8 mouse cellular contexts compared by ENCODE assay signal in the genomic region with DNA sequence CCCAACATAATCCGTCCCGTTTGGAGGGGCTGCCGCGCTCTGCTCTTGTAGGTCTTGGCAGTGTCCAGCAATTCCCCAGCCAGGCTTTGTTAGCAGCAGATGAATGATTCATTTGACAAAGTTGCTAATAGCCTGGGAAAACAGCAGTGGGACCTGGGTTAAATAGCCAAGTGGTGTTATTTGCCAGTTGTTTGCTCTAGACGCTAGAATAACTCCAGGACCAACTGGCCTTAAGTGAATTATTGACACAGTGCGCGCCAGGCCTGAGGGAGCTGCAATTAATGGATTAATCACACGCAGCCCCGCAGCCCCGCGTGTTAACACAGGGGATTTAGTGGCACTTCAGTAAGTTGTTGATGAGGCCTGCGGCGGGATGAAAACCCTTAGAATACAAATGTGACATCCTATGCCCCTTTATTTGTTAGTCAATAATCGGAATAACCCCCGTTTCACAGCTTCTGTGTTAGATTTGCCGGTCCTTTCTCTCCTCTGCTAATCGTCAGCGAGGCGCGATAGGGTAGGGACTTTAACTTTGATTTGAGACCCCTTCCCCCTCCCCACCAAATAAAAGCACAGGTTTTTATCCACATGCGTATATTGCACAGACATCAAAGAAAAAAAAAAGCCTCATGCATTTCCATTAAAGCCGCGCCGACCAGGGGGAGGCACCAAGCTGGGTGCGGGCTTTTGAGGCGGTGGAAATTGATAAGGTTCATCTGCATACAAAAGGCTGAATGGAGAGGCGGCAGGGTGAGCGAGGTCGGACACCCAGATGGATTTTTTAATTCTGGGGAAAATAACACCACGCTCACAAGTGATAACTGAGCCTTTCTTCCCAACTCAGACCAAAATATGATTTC.
DNase-seq lines count a peak whose midpoint lies in the region; ATAC-seq and TF ChIP-seq lines count a peak whose summit lies in the region.

No protein-coding gene starts in this region.

- ATAC-seq in kidney, postnatal 0 days (replicated peaks; ENCODE audit: low FRiP score, low read depth) = no peak
- ATAC-seq in forebrain, embryonic 13.5 days = peak; percentile 87
- ATAC-seq in activated CD4-positive, CD25-positive, alpha-beta regulatory T cell, adult 4 months = no peak

- H3K4me2 ChIP-seq in kidney, postnatal 0 days (ENCODE audit: low read length) = peak overlapping the region; percentile 29
- peak overlapping the region; percentile 55 for H3K4me2 ChIP-seq in forebrain, embryonic 13.5 days

- TF ChIP-seq CTCF in kidney, postnatal 0 days (IDR thresholded peaks at IDR 0.05; ENCODE audit: low read depth) = no peak
- TF ChIP-seq CTCF in kidney, adult 2 months (conservative IDR thresholded peaks at IDR 0.05; ENCODE audit: insufficient read depth, insufficient read length, low read depth, low read length) = no peak
- TF ChIP-seq CTCF in thymus, adult 2 months (IDR thresholded peaks at IDR 0.05; ENCODE audit: borderline replicate concordance, control insufficient read depth, extremely low read depth, insufficient read depth, low read length, poor library complexity) = no peak

- DNase-seq in kidney, postnatal 0 days (ENCODE audit: low spot score) = peak; percentile 57
- DNase-seq in kidney, adult 2 months = no peak
- DNase-seq in layer of hippocampus, postnatal 14 days (ENCODE audit: low spot score in 2 of 2) = peak; percentile 13 to 73
- DNase-seq in right cerebral cortex, postnatal 10 days (ENCODE audit: low spot score in 2 of 2) = peak; percentile 24 to 28
- DNase-seq in thymus, adult 2 months = no peak
- no peak for DNase-seq in liver

- no peaks in the 10 kb centered on the region for H3K36me3 ChIP-seq in kidney, postnatal 0 days (ENCODE audit: insufficient read depth, low read length)
- H3K36me3 ChIP-seq in kidney, adult 2 months (ENCODE audit: control insufficient read depth, insufficient read depth, low read length) = no peaks in the 10 kb centered on the region
- no peaks in the 10 kb centered on the region for H3K36me3 ChIP-seq in forebrain, embryonic 13.5 days (ENCODE audit: poor library complexity, severe bottlenecking)
- no peaks in the 10 kb centered on the region for H3K36me3 ChIP-seq in thymus, adult 2 months (ENCODE audit: control insufficient read depth, insufficient read depth, low read length)

- H3K4me1 ChIP-seq in kidney, postnatal 0 days (replicated peaks; ENCODE audit: insufficient read depth, low read length) = 0 out of 2 replicates have a peak, but pooled peaks cover 5% of the 10 kb centered on the region
- no peaks in the 10 kb centered on the region for H3K4me1 ChIP-seq in kidney, adult 2 months (ENCODE audit: control insufficient read depth, insufficient read depth, low read length)
- peaks cover 18% of the 10 kb centered on the region for H3K4me1 ChIP-seq in forebrain, embryonic 13.5 days
- no peaks in the 10 kb centered on the region for H3K4me1 ChIP-seq in thymus, adult 2 months (replicated peaks; ENCODE audit: control insufficient read depth, insufficient read depth, low read length)

- no peak overlapping the region for H3K4me3 ChIP-seq in kidney, postnatal 0 days (replicated peaks; ENCODE audit: low read depth, low read length)
- no peak overlapping the region for H3K4me3 ChIP-seq in kidney, adult 2 months (ENCODE audit: insufficient read depth, low read depth, low read length)
- H3K4me3 ChIP-seq in forebrain, embryonic 13.5 days = peak overlapping the region; percentile 25
- H3K4me3 ChIP-seq in thymus, adult 2 months (ENCODE audit: control insufficient read depth, insufficient read depth, low read length) = no peak overlapping the region

- H3K27ac ChIP-seq in kidney, postnatal 0 days = no peak overlapping the region
- H3K27ac ChIP-seq in kidney, adult 2 months (ENCODE audit: insufficient read depth, low read depth, low read length) = no peak overlapping the region
- H3K27ac ChIP-seq in forebrain, embryonic 13.5 days = no peak overlapping the region
- no peak overlapping the region for H3K27ac ChIP-seq in thymus, adult 2 months (ENCODE audit: control insufficient read depth, insufficient read depth, low read length)

- no peaks in the 10 kb centered on the region; the same call in 1 of the 2 replicates for H3K9me3 ChIP-seq in kidney, postnatal 0 days (replicated peaks; ENCODE audit: low read length)
- H3K9me3 ChIP-seq in forebrain, embryonic 13.5 days (replicated peaks) = no peaks in the 10 kb centered on the region

- peaks cover 14% of the 10 kb centered on the region for H3K27me3 ChIP-seq in kidney, postnatal 0 days (ENCODE audit: insufficient read depth, low read length)
- H3K27me3 ChIP-seq in kidney, adult 2 months (replicated peaks; ENCODE audit: control insufficient read depth, insufficient read depth, low read length) = peaks cover 1% of the 10 kb centered on the region; the same call in 1 of the 2 replicates
- peaks cover 35% of the 10 kb centered on the region for H3K27me3 ChIP-seq in forebrain, embryonic 13.5 days
- H3K27me3 ChIP-seq in thymus, adult 2 months (ENCODE audit: control insufficient read depth, insufficient read depth, low read length) = no peaks in the 10 kb centered on the region

- 1% methylated on average over 30 of the region's 30 CpGs for WGBS in kidney, postnatal 0 days
- 3% methylated on average over 30 of the region's 30 CpGs for WGBS in kidney, adult 2 months
- WGBS in forebrain, embryonic 13.5 days = under 1% methylated on average over 30 of the region's 30 CpGs
- WGBS in thymus, adult 2 months = 8% methylated on average over 30 of the region's 30 CpGs

- TF ChIP-seq POLR2A in kidney, adult 2 months (IDR thresholded peaks at IDR 0.05; ENCODE audit: low read depth, low read length) = no peak
- TF ChIP-seq POLR2A in thymus, adult 2 months (IDR thresholded peaks at IDR 0.05; ENCODE audit: control insufficient read depth, extremely low read depth, insufficient read depth, low read length, poor library complexity) = no peak

- no peak overlapping the region for H3K9ac ChIP-seq in kidney, postnatal 0 days (ENCODE audit: low read depth, low read length)
- peak overlapping the region; percentile 12; the same call in 1 of the 2 replicates for H3K9ac ChIP-seq in forebrain, embryonic 13.5 days

Comparison
In these comparisons a context has a peak if more than half of its experiments do, and no peak if none do; other contexts are left out.
1. DNase-seq: peak in kidney, postnatal 0 days (single experiment), layer of hippocampus, postnatal 14 days (2 of 2) and right cerebral cortex, postnatal 10 days (2 of 2); none in kidney, adult 2 months (single experiment), thymus, adult 2 months (single experiment) and liver (single experiment).